Mouse (Mus musculus): ENCODE measurements around the gene Rhox4f. TPM values are rescaled to one million over a fixed set of nuclear protein-coding genes. Genes with fewer than 3 reads are reported as not detected.
"Not testable (repeated sequence)": the region's sequence is repeated elsewhere in the genome, so short reads cannot be mapped to it uniquely, and the experiment has no call there.

Rhox4f gene
- polyA plus RNA-seq (2014; fragmentation: Nextera tagmentation; extraction: Ambion mirVana) = not detected in 2 replicates

DNA sequence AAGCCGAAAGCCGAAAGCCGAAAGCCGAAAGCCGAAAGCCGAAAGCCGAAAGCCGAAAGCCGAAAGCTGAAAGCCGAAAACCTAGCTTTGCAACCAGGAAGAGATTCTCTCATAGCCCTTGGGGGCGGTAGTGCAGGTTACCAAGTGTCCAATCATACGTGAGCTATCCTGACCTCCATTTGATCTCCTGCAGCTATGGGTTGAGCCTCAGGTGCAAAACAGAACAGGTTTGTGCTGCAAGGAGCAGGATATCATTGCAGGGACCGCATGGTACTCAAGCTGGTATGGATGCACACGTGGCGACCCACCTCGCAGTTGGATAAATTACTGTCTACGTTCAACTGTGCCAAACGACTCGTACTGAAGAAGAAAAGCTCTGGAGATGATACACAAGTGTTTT, at the start of gene Rhox4f:
Gene Rhox4f, minus strand, starts transcription at position 101 of the 400 bp plus-strand sequence.
- H3K9ac ChIP-seq; DNase-seq (ENCODE audit: low spot score); H3K27ac ChIP-seq; H3K9me3 ChIP-seq (ENCODE audit: control insufficient read depth, low read length); H3K4me1 ChIP-seq (replicated peaks; ENCODE audit: control insufficient read depth, insufficient read depth, low read length); ATAC-seq (ENCODE audit: low FRiP score); H3K4me3 ChIP-seq (replicated peaks; ENCODE audit: low read length); H3K4me2 ChIP-seq (replicated peaks); H3K27me3 ChIP-seq (ENCODE audit: control insufficient read depth, insufficient read depth, low read length); H3K36me3 ChIP-seq (replicated peaks; ENCODE audit: control insufficient read depth, insufficient read depth): not testable (repeated sequence)
- WGBS = 94% methylated on average over 10 of the region's 19 CpGs

- not testable (repeated sequence) for H3K9me3 ChIP-seq (ENCODE audit: control insufficient read depth, low read length); H3K27me3 ChIP-seq (ENCODE audit: control insufficient read depth, insufficient read depth, low read length); DNase-seq (ENCODE audit: low spot score); H3K36me3 ChIP-seq (replicated peaks; ENCODE audit: control insufficient read depth, insufficient read depth); H3K4me3 ChIP-seq (replicated peaks; ENCODE audit: low read length); H3K4me2 ChIP-seq (replicated peaks); H3K4me1 ChIP-seq (replicated peaks; ENCODE audit: control insufficient read depth, insufficient read depth, low read length); H3K9ac ChIP-seq; H3K27ac ChIP-seq; ATAC-seq (ENCODE audit: low FRiP score)
- WGBS = 96% methylated on average over 9 of the region's 20 CpGs
These were observed 43.7 kb upstream of the Rhox4f start, which contains the start of gene Rhox4g for GRCm38 (mm10) chrX:37651227-37651626. Gene Rhox4g, minus strand, starts transcription at chrX:37651327.

GRCm38 (mm10) chrX:37643370-37643769, 35.9 kb upstream of the Rhox4f start, which contains the start of gene Rhox2g:
Gene Rhox2g, minus strand, starts transcription at chrX:37643470.
- 94% methylated on average over 6 of the region's 6 CpGs for WGBS
- DNase-seq (ENCODE audit: low spot score); H3K4me3 ChIP-seq (replicated peaks; ENCODE audit: low read length); H3K27me3 ChIP-seq (ENCODE audit: control insufficient read depth, insufficient read depth, low read length); H3K27ac ChIP-seq; H3K9ac ChIP-seq; H3K4me1 ChIP-seq (replicated peaks; ENCODE audit: control insufficient read depth, insufficient read depth, low read length); H3K36me3 ChIP-seq (replicated peaks; ENCODE audit: control insufficient read depth, insufficient read depth); ATAC-seq (ENCODE audit: low FRiP score); H3K9me3 ChIP-seq (ENCODE audit: control insufficient read depth, low read length); H3K4me2 ChIP-seq (replicated peaks): not testable (repeated sequence)

- not testable (repeated sequence) for DNase-seq (ENCODE audit: low spot score); H3K9ac ChIP-seq; H3K4me3 ChIP-seq (replicated peaks; ENCODE audit: low read length); ATAC-seq (ENCODE audit: low FRiP score); H3K27me3 ChIP-seq (ENCODE audit: control insufficient read depth, insufficient read depth, low read length); H3K9me3 ChIP-seq (ENCODE audit: control insufficient read depth, low read length); H3K27ac ChIP-seq; H3K36me3 ChIP-seq (replicated peaks; ENCODE audit: control insufficient read depth, insufficient read depth); H3K4me2 ChIP-seq (replicated peaks); H3K4me1 ChIP-seq (replicated peaks; ENCODE audit: control insufficient read depth, insufficient read depth, low read length)
- 85% methylated on average over 2 of the region's 2 CpGs for WGBS
These were observed 21.0 kb upstream of the Rhox4f start, which contains the start of gene Rhox3g for GRCm38 (mm10) chrX:37628512-37628911. Gene Rhox3g, minus strand, starts transcription at chrX:37628612.

DNA sequence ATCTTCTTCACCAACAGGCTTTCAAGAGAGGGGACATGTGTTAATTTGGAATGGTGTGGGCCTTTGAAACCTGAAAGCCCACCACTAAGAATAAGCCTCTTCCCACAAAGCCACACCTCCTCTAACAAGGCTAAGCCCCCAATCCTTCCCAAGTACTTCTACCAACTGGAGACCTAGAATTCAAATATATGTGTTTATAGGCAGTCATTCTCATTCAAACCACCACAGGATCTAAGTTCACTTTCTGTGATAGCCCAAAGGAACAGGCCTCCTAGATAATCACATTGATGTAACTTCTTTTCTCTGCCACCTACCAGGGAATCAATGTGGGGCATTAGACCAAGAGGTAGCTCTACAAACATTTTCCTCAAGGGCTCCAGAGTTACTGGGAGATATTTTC, 26.8 kb downstream of the Rhox4f start, which contains the start of gene Rhox3f:
Gene Rhox3f, plus strand, starts transcription at position 301 of the 400 bp plus-strand sequence.
- H3K9ac ChIP-seq; H3K4me1 ChIP-seq (replicated peaks; ENCODE audit: control insufficient read depth, insufficient read depth, low read length); H3K36me3 ChIP-seq (replicated peaks; ENCODE audit: control insufficient read depth, insufficient read depth); H3K4me3 ChIP-seq (replicated peaks; ENCODE audit: low read length); DNase-seq (ENCODE audit: low spot score); H3K27me3 ChIP-seq (ENCODE audit: control insufficient read depth, insufficient read depth, low read length); H3K9me3 ChIP-seq (ENCODE audit: control insufficient read depth, low read length); ATAC-seq (ENCODE audit: low FRiP score); H3K4me2 ChIP-seq (replicated peaks); H3K27ac ChIP-seq: not testable (repeated sequence)

GRCm38 (mm10) chrX:37572638-37573037, 34.9 kb downstream of the Rhox4f start:
- not testable (repeated sequence) for H3K4me3 ChIP-seq (replicated peaks; ENCODE audit: low read length); H3K36me3 ChIP-seq (replicated peaks; ENCODE audit: control insufficient read depth, insufficient read depth); H3K27ac ChIP-seq; H3K9ac ChIP-seq; H3K4me1 ChIP-seq (replicated peaks; ENCODE audit: control insufficient read depth, insufficient read depth, low read length); DNase-seq (ENCODE audit: low spot score); H3K27me3 ChIP-seq (ENCODE audit: control insufficient read depth, insufficient read depth, low read length); ATAC-seq (ENCODE audit: low FRiP score); H3K4me2 ChIP-seq (replicated peaks); H3K9me3 ChIP-seq (ENCODE audit: control insufficient read depth, low read length)
- WGBS = 63% methylated on average over 2 of the region's 2 CpGs

GRCm38 (mm10) chrX:37571105-37571504, 36.4 kb downstream of the Rhox4f start, which contains the start of gene Rhox2f:
Gene Rhox2f, plus strand, starts transcription at chrX:37571405.
- DNase-seq (ENCODE audit: low spot score); H3K36me3 ChIP-seq (replicated peaks; ENCODE audit: control insufficient read depth, insufficient read depth); H3K27ac ChIP-seq: not testable (repeated sequence)

DNA sequence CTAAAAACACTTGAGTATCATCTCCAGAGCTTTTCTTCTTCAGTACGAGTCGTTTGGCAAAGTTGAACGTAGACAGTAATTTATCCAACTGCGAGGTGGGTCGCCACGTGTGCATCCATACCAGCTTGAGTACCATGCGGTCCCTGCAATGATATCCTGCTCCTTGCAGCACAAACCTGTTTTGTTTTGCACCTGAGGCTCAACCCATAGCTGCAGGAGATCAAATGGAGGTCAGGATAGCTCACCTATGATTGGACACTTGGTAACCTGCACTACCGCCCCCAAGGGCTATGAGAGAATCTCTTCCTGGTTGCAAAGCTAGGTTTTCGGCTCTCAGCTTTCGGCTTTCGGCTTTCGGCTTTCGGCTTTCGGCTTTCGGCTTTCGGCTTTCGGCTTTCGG, 50.4 kb downstream of the Rhox4f start, which contains the start of gene Rhox4e:
Gene Rhox4e, plus strand, starts transcription at position 301 of the 400 bp plus-strand sequence.
- H3K9ac ChIP-seq; DNase-seq (ENCODE audit: low spot score); H3K27me3 ChIP-seq (ENCODE audit: control insufficient read depth, insufficient read depth, low read length); ATAC-seq (ENCODE audit: low FRiP score); H3K36me3 ChIP-seq (replicated peaks; ENCODE audit: control insufficient read depth, insufficient read depth); H3K4me1 ChIP-seq (replicated peaks; ENCODE audit: control insufficient read depth, insufficient read depth, low read length); H3K9me3 ChIP-seq (ENCODE audit: control insufficient read depth, low read length); H3K4me2 ChIP-seq (replicated peaks); H3K27ac ChIP-seq; H3K4me3 ChIP-seq (replicated peaks; ENCODE audit: low read length): not testable (repeated sequence)
- 99% methylated on average over 9 of the region's 18 CpGs for WGBS

More at GRCm38 (mm10) chrX:37571105-37571504, 36.4 kb downstream of the Rhox4f start, which contains the start of gene Rhox2f:
- H3K9me3 ChIP-seq (ENCODE audit: control insufficient read depth, low read length); H3K4me1 ChIP-seq (replicated peaks; ENCODE audit: control insufficient read depth, insufficient read depth, low read length); H3K4me2 ChIP-seq (replicated peaks); H3K27me3 ChIP-seq (ENCODE audit: control insufficient read depth, insufficient read depth, low read length); H3K9ac ChIP-seq; H3K4me3 ChIP-seq (replicated peaks; ENCODE audit: low read length); ATAC-seq (ENCODE audit: low FRiP score): not testable (repeated sequence)
- WGBS = 90% methylated on average over 6 of the region's 8 CpGs
